Mouse (Mus musculus): ENCODE data around the gene Prkg1.

DNA sequence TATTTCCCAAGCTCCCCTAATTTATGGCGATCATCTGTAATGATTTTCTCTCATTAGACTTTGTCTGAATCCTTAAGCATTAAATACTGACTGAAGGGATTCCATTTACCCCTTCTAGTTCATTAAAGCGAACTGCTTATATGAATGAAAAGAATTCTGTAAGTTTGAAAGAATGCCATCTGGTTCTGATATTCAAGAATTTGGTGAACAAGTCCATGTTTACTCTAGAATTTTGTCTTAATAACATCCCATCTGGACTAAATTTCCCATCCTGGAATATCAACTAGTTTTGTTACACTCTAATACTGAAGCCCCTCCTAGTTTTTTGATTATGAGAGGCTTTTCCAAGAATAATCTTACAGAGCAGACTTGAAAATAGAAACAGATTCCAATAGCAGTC is 258.5 kb downstream of the Prkg1 start:
- TF ChIP-seq POLR2A (IDR thresholded peaks at IDR 0.05; ENCODE audit: control insufficient read depth, low read depth, low read length), result no peak
- no peak for TF ChIP-seq CTCF (IDR thresholded peaks at IDR 0.05; ENCODE audit: control insufficient read depth, insufficient read depth, insufficient replicate concordance, low read depth, low read length)
